Mouse (Mus musculus): Measurements from ENCODE around the gene C7.

Gene C7

GRCm38 (mm10) chr15:4973355-4973754 is 90.2 kb downstream of the C7 start:
- no peak for DNase-seq

Measured in kidney, postnatal 10 days (tissue).